Mouse (Mus musculus) limb, embryonic 13.5 days (tissue): ENCODE results near the gene Nat8f3. TPM values are rescaled to one million over a fixed set of nuclear protein-coding genes. Genes with fewer than 3 reads are reported as not detected.
"Not testable (repeated sequence)": the region's sequence is repeated elsewhere in the genome, so short reads cannot be mapped to it uniquely, and the experiment has no call there.

Source experiments
- ATAC-seq: fragments of 200-750 bp; cut with Nextera tagmentation; 2 replicates; pipeline ENCODE4 v1.8.0; 2017; ENCODE audit warnings: low read depth, moderate number of reproducible peaks, moderate TSS enrichment; ENCODE audit not compliant: low FRiP score
- H3K27ac ChIP-seq: fragments of 300-500 bp; sonication (generic); 2 replicates; pipeline ENCODE4 v1.5.1; 2015; ENCODE audit warnings: inconsistent platforms, mild to moderate bottlenecking, moderate library complexity
- H3K27me3 ChIP-seq: fragments of 300-500 bp; sonication (generic); 2 replicates; pipeline ENCODE4 v1.6.1; 2015; ENCODE audit warnings: mild to moderate bottlenecking, inconsistent platforms
- H3K36me3 ChIP-seq: fragments of 300-500 bp; sonication (generic); 2 replicates; pipeline ENCODE4 v1.6.1; 2015; ENCODE audit warnings: inconsistent platforms, mild to moderate bottlenecking, moderate library complexity
- H3K4me1 ChIP-seq: fragments of 300-500 bp; sonication (generic); 2 replicates; pipeline ENCODE4 v1.6.1; 2015; ENCODE audit warnings: inconsistent platforms
- H3K4me2 ChIP-seq: fragments of 300-500 bp; sonication (generic); replicated peaks from 2 replicates; pipeline ENCODE4 v1.6.1; 2015; ENCODE audit warnings: inconsistent platforms, mild to moderate bottlenecking, moderate library complexity
- H3K4me3 ChIP-seq: fragments of 300-500 bp; sonication (generic); 2 replicates; pipeline ENCODE4 v1.5.1; 2015; ENCODE audit warnings: moderate library complexity, mild to moderate bottlenecking, inconsistent platforms
- H3K9ac ChIP-seq: fragments of 300-500 bp; sonication (generic); 2 replicates; pipeline ENCODE4 v1.6.1; 2015; ENCODE audit warnings: mild to moderate bottlenecking, inconsistent platforms
- H3K9me3 ChIP-seq: fragments of 300-500 bp; sonication (generic); 2 replicates; pipeline ENCODE4 v1.6.1; 2016; ENCODE audit warnings: inconsistent platforms
- WGBS: fragments of 180-500 bp; shearing (Covaris S2); methylation state at CpG from one replicate; pipeline ENCODE4 v1.1.7; 2015; 5-methylcytosine and 5-hydroxymethylcytosine counted together
- microRNA-seq: library from miRNA; unstranded; fragments of <30 nt; microRNA quantifications from one replicate; pipeline ENCODE4, GENCODE M21; 2016
- polyA plus RNA-seq: library from polyadenylated mRNA; unstranded; fragments of >200 nt; fragmentation: Nextera tagmentation; extraction: Ambion mirVana; gene quantifications from 2 replicates; pipeline ENCODE4 v1.2.1, GENCODE M21; 2015

Gene Nat8f3
- polyA plus RNA-seq, 1 experiment from 2014 or later, result 0.11 TPM

- 59% methylated on average over 2 of the region's 4 CpGs for WGBS
- not testable (repeated sequence) for H3K9ac ChIP-seq, ATAC-seq
Observed at GRCm38 (mm10) chr6:85701943-85702342, 63.6 kb downstream of the Nat8f3 start.

More at GRCm38 (mm10) chr6:85701943-85702342, 63.6 kb downstream of the Nat8f3 start:
- H3K27me3 ChIP-seq, H3K4me1 ChIP-seq, H3K4me3 ChIP-seq, H3K4me2 ChIP-seq, H3K27ac ChIP-seq, H3K9me3 ChIP-seq, H3K36me3 ChIP-seq: not testable (repeated sequence)

Small RNA genes within 50 kb of the gene (microRNA-seq; reads per million reads assigned to microRNA genes)
- gene Gm27317 (not detected), gene Mir6375 (not detected)

Other genes with a start within 250 kb of the Nat8f3 start
- 6.2 and 6.6 TPM in 2 replicates for gene Alms1, start 178.2 kb downstream of the Nat8f3 start, polyA plus RNA-seq
- not detected in 2 replicates for gene Nat8f7, start 52.5 kb downstream of the Nat8f3 start, polyA plus RNA-seq
- gene Nat8f6, start 55.2 kb upstream of the Nat8f3 start, polyA plus RNA-seq, result not detected in 2 replicates
- not detected in 2 replicates for gene Nat8f5, start 55.2 kb upstream of the Nat8f3 start, polyA plus RNA-seq
- gene Nat8, start 66.3 kb upstream of the Nat8f3 start, polyA plus RNA-seq, result 0.17 TPM in 1 of 2 replicates, not detected in the other
- gene Nat8f2, start 103.4 kb upstream of the Nat8f3 start, polyA plus RNA-seq, result not detected in 2 replicates
- 1.8 and 2.5 TPM in 2 replicates for gene Nat8f4, start 139.1 kb upstream of the Nat8f3 start, polyA plus RNA-seq
- gene Tprkb, start 146.1 kb upstream of the Nat8f3 start, polyA plus RNA-seq, result 38.4 and 38.8 TPM in 2 replicates
- gene Nat8f1, start 149.9 kb upstream of the Nat8f3 start, polyA plus RNA-seq, result 6.9 and 7.8 TPM in 2 replicates
- gene Dusp11, start 195.9 kb upstream of the Nat8f3 start, polyA plus RNA-seq, result 41.3 and 51.1 TPM in 2 replicates